Mouse (Mus musculus): ENCODE results near the gene Gm3448. TPM values are rescaled to one million over a fixed set of nuclear protein-coding genes. Genes with fewer than 3 reads are reported as not detected.
"Not testable (repeated sequence)": the region's sequence is repeated elsewhere in the genome, so short reads cannot be mapped to it uniquely, and the experiment has no call there.

Gm3448 gene
- total RNA-seq (2014; rRNA removed): 6.2 TPM in 2 replicates
- polyA plus RNA-seq (2015; fragmentation: Nextera tagmentation; extraction: Ambion mirVana): 1.9 and 2.2 TPM in 2 replicates

DNA sequence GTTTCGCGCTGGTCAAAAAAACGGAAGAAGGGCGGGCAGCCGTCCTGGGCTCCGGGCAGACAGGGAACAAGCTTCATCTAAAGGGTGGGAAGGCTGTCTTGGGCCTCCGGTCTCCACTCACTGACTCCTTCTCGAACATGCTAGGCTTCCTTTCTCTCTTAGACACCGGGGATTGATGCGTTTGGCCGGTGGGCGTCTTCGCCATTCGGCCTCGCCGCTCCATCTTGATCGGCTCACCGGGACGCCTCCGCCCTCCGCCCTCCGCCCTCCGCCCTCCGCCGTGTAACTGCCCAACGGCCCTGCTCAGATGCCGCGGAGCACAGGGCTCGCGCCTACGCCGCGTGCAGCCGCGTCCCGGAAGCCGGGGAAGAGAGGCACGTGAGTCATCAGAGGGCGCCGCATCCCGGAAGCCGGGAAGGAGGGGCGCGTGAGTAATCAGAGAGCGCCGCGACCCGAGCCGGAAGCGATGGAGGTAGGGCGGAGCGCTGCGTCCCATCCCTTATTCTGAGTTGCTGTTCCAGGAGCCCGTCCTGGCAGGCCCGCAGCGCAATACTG lies at the start of gene Gm3448, which contains the start of the genes Ermard and Tcte3:
TSS of gene Gm3448 (minus strand) at position 363 of the 555 bp plus-strand sequence.
TSS of gene Ermard (plus strand) at position 34 of the 555 bp plus-strand sequence.
TSS of gene Tcte3 (minus strand) at position 314 of the 555 bp plus-strand sequence.
- H3K36me3 ChIP-seq (ENCODE audit: insufficient read depth); H3K9me3 ChIP-seq (ENCODE audit: low read length); DNase-seq; H3K4me1 ChIP-seq (ENCODE audit: insufficient read depth); H3K4me3 ChIP-seq (ENCODE audit: low read depth, low read length); H3K27ac ChIP-seq (ENCODE audit: low read depth, low read length); H3K9ac ChIP-seq; H3K4me2 ChIP-seq (ENCODE audit: low read depth); H3K27me3 ChIP-seq (ENCODE audit: insufficient read depth, low read length): not testable (repeated sequence)
- WGBS: no CpG with 5 or more reads among the region's 56 CpGs
- ATAC-seq: peak; percentile 99

DNA sequence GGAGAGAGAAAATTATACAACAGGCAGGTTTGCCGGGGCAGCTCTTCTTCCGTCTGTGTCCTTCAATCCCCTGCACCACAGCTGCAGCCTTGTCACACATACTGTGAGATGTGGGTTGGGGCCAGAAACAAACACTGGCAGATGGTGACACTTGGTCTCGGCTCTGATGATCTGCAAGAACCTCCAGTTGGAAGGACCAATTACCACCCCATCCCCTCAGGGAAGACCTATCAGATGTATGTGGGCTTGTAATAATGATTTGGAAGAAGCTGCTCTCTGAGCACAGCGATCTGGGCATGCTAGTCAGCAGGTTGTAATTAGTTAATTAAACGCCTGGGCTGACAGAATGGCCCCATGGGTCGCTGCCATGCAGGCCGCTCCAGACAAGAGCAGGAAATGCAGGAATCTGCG lies 47.3 kb upstream of the Gm3448 start:
- H3K36me3 ChIP-seq (ENCODE audit: insufficient read depth): no peaks in the 10 kb centered on the region

DNA sequence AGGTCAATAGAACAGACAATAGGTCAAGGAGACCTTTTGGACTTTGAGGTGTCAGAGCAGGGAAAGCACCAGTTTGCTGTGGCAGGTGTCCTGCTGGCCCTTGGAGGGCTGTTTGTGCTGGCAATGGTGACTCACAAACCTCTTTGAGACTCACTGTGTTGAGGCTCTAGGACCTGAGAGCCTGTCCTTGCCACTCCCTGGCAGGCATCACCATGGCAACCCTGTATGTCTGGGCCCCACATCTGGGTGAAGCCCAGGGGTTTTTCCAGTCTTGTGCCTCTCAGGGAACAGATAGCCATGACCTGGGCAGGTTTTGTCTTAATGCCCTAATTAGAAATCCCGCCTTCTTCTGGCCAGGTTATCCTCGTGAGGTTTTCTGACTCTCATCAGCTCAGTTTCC lies 46.8 kb upstream of the Gm3448 start:
- 22% methylated on average over 2 of the region's 2 CpGs for WGBS
- no peak for TF ChIP-seq CTCF (IDR thresholded peaks at IDR 0.05; ENCODE audit: low read depth)
- Histone ChIP-seq H3K4me3 (ENCODE audit: low read depth, low read length) (no peak overlapping the region), H3K36me3 (ENCODE audit: insufficient read depth) (no peaks in the 10 kb centered on the region), H3K9ac (no peak overlapping the region), H3K4me2 (ENCODE audit: low read depth) (no peak overlapping the region), H3K27me3 (ENCODE audit: insufficient read depth, low read length) (no peaks in the 10 kb centered on the region), H3K4me1 (ENCODE audit: insufficient read depth) (no peaks in the 10 kb centered on the region), H3K27ac (ENCODE audit: low read depth, low read length) (no peak overlapping the region), H3K9me3 (ENCODE audit: low read length) (no peaks in the 10 kb centered on the region)
- DNase-seq (no peak), ATAC-seq (peak; percentile 34)

More for the DNA sequence above, 47.3 kb upstream of the Gm3448 start:
- 15% methylated on average over 8 of the region's 8 CpGs for WGBS
- no peak for TF ChIP-seq CTCF (IDR thresholded peaks at IDR 0.05; ENCODE audit: low read depth)
- Histone ChIP-seq H3K27ac (ENCODE audit: low read depth, low read length) (no peak overlapping the region), H3K4me1 (ENCODE audit: insufficient read depth) (no peaks in the 10 kb centered on the region), H3K4me3 (ENCODE audit: low read depth, low read length) (no peak overlapping the region), H3K9me3 (ENCODE audit: low read length) (no peaks in the 10 kb centered on the region), H3K4me2 (ENCODE audit: low read depth) (no peak overlapping the region), H3K9ac (no peak overlapping the region), H3K27me3 (ENCODE audit: insufficient read depth, low read length) (no peaks in the 10 kb centered on the region)
- ATAC-seq (peak; percentile 79), DNase-seq (peak; percentile 48)

DNA sequence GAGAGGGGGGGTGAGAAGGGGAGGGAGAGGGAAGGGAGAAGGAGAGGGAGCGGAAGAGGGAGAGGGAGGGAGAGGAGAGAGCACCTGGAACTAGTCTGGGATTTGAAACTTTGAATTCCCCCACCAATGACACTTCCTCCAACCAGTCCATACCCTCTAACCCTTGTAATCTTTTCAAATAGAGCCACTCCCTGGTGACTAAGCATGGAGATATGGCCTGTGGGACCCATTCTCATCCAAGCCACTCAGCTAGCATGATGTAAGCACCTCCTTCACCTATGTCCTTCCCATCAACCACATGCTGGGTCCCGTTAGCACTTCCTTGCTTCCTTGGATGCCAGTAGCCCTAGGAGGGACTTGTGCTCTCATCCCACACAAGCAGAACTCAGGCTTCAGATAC lies 43.7 kb upstream of the Gm3448 start:
- Histone ChIP-seq H3K4me3 (ENCODE audit: low read depth, low read length) (no peak overlapping the region), H3K4me1 (ENCODE audit: insufficient read depth) (no peaks in the 10 kb centered on the region), H3K9me3 (ENCODE audit: low read length) (no peaks in the 10 kb centered on the region), H3K27me3 (ENCODE audit: insufficient read depth, low read length) (no peaks in the 10 kb centered on the region), H3K9ac (no peak overlapping the region), H3K4me2 (ENCODE audit: low read depth) (no peak overlapping the region), H3K27ac (ENCODE audit: low read depth, low read length) (no peak overlapping the region), H3K36me3 (ENCODE audit: insufficient read depth) (no peaks in the 10 kb centered on the region)
- TF ChIP-seq CTCF (IDR thresholded peaks at IDR 0.05; ENCODE audit: low read depth): no peak
- DNase-seq (no peak), ATAC-seq (no peak)
- 91% methylated on average over 2 of the region's 2 CpGs for WGBS

DNA sequence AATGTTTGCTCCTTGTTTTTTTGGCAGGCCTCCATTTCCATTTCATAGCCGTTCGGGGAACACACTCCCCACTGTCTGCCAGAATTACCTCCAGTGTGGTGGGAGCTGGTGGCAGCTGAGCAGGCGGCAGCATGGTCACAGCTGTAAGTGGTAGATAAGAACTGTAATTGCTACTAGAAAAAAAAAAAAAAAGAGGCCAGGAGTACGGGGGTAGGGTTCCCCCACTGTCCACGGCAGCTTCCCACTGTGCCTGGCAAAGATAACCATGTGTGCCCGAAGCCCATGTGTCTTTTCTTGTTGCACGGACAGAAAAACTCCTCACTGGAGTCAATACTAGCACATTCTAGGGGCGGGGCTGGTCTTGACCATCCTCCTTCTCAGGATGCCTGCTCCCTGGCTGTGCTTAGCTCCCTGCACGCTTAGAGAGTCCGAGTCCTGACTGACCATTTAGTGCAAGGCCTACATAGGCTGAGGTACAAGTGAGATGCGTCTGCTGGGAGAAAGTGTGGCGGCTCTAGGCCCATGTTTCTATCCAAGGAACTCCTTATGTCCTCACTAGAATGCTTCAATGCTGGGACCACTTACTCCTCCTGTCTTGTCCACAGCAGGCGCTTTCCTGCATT lies 43.0 kb upstream of the Gm3448 start:
- Histone ChIP-seq H3K4me2 (ENCODE audit: low read depth) (no peak overlapping the region), H3K9ac (no peak overlapping the region), H3K4me3 (ENCODE audit: low read depth, low read length) (no peak overlapping the region), H3K27me3 (ENCODE audit: insufficient read depth, low read length) (no peaks in the 10 kb centered on the region), H3K9me3 (ENCODE audit: low read length) (no peaks in the 10 kb centered on the region), H3K4me1 (ENCODE audit: insufficient read depth) (no peaks in the 10 kb centered on the region), H3K36me3 (ENCODE audit: insufficient read depth) (no peaks in the 10 kb centered on the region), H3K27ac (ENCODE audit: low read depth, low read length) (no peak overlapping the region)
- ATAC-seq (no peak), DNase-seq (no peak)
- no peak for TF ChIP-seq CTCF (IDR thresholded peaks at IDR 0.05; ENCODE audit: low read depth)
- WGBS: 57% methylated on average over 13 of the region's 13 CpGs

DNA sequence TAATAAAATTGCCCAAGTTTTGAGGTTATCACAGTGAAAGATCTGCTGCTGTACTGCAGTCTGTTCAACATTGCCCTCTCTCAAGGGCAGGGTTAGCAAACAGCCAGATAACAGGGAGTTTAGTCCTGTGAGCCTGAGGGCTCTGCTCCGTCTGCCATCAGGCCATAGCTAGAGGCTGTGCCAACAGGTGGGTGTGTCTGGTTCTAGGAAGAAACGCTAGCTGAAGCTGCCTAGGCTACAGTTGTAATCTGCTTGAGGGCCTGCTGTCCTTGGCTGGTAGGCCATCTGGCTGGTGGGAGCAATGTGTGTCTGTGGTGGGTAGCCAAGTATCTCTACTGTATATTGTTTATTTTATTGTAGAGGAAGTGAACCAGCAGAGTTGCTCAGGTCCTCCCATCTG lies 36.2 kb upstream of the Gm3448 start:
- H3K27me3 ChIP-seq (ENCODE audit: insufficient read depth, low read length): no peaks in the 10 kb centered on the region
- no peaks in the 10 kb centered on the region for H3K36me3 ChIP-seq (ENCODE audit: insufficient read depth)
- no peak overlapping the region for H3K27ac ChIP-seq (ENCODE audit: low read depth, low read length)
- no peak for TF ChIP-seq CTCF (IDR thresholded peaks at IDR 0.05; ENCODE audit: low read depth)
- H3K4me3 ChIP-seq (ENCODE audit: low read depth, low read length): no peak overlapping the region
- no peak overlapping the region for H3K4me2 ChIP-seq (ENCODE audit: low read depth)
- no peaks in the 10 kb centered on the region for H3K4me1 ChIP-seq (ENCODE audit: insufficient read depth)
- ATAC-seq: peak; percentile 14
- no peak for DNase-seq
- H3K9ac ChIP-seq: no peak overlapping the region
- no peaks in the 10 kb centered on the region for H3K9me3 ChIP-seq (ENCODE audit: low read length)
- 42% methylated on average over 2 of the region's 2 CpGs for WGBS

DNA sequence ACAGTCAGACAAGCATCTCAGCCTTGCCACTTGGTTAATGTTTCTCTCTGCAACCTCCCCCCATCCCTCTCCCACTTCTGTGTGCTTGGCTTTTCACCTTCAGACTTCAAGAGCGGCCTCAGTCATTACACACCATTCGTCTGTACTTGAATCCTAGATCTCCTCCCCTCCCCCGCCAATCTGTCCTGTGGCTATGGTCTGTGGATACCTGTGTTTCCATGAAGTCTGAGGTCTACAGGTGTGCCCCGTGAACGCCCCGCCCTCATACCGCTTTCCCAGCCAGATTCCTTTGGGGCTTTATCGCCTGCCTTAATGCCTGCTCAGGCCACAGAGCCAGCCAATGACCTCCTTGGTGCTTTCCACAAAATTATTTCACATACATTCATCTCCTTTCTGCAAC lies 33.7 kb upstream of the Gm3448 start:
- Histone ChIP-seq H3K27ac (ENCODE audit: low read depth, low read length) (no peak overlapping the region), H3K27me3 (ENCODE audit: insufficient read depth, low read length) (no peaks in the 10 kb centered on the region), H3K9ac (no peak overlapping the region), H3K36me3 (ENCODE audit: insufficient read depth) (no peaks in the 10 kb centered on the region), H3K4me2 (ENCODE audit: low read depth) (no peak overlapping the region), H3K9me3 (ENCODE audit: low read length) (no peaks in the 10 kb centered on the region), H3K4me3 (ENCODE audit: low read depth, low read length) (no peak overlapping the region), H3K4me1 (ENCODE audit: insufficient read depth) (no peaks in the 10 kb centered on the region)
- TF ChIP-seq CTCF (IDR thresholded peaks at IDR 0.05; ENCODE audit: low read depth): no peak
- 85% methylated on average over 8 of the region's 8 CpGs for WGBS
- no peak for DNase-seq
- no peak for ATAC-seq

Measured in forebrain, postnatal 0 days (tissue).